Mouse (Mus musculus): ENCODE data around the gene Zfyve19.

- no peak for TF ChIP-seq POLR2A (IDR thresholded peaks at IDR 0.05; ENCODE audit: low read depth, low read length)
- TF ChIP-seq CTCF (IDR thresholded peaks at IDR 0.05; ENCODE audit: extremely low read depth, insufficient read length, insufficient replicate concordance, low read depth, low read length), result no peak
These were observed 9.5 kb upstream of the Zfyve19 start for GRCm38 (mm10) chr2:119198934-119199333.

Measured in small intestine, adult 2 months (tissue).